Mouse (Mus musculus) MEL (cell line): ENCODE measurements around the gene Morc3. TPM values are rescaled to one million over a fixed set of nuclear protein-coding genes. Genes with fewer than 3 reads are reported as not detected.

Source experiments
- DNase-seq: peaks from one replicate; pipeline ENCODE4 v3.0.0; 2011; ENCODE audit warnings: low read depth, low spot score
- H3K27ac ChIP-seq: 2 replicates; pipeline ENCODE4 v1.5.1; 2012; ENCODE audit warnings: low read depth, mild to moderate bottlenecking, control low read depth, low read length, moderate library complexity; ENCODE audit not compliant: control insufficient read depth
- H3K27me3 ChIP-seq, 2 experiments: fragments of 150-350 bp in 1 of 2; sonication (generic) in 1 of 2; 2 replicates each; pipeline ENCODE4 v1.6.1; 2012; ENCODE audit warnings: low read length in 2 of 2, mild to moderate bottlenecking in 2 of 2, improper control_type of control experiment in 1 of 2, moderate library complexity in 1 of 2; ENCODE audit not compliant: insufficient read depth in 2 of 2, control insufficient read depth in 1 of 2
- H3K36me3 ChIP-seq, 2 experiments: 2 replicates each; pipeline ENCODE4 v1.6.1; 2012 to 2014; ENCODE audit warnings: low read length in 2 of 2, improper control_type of control experiment in 1 of 2, inconsistent platforms in 1 of 2, mild to moderate bottlenecking in 1 of 2; ENCODE audit not compliant: insufficient read depth in 2 of 2, control insufficient read depth in 1 of 2
- H3K4me1 ChIP-seq, 2 experiments: fragments of 150-350 bp in 1 of 2; sonication (generic) in 1 of 2; 2 replicates each; pipeline ENCODE4 v1.6.1; 2012; ENCODE audit warnings: low read length in 2 of 2, improper control_type of control experiment in 1 of 2, mild to moderate bottlenecking in 1 of 2; ENCODE audit not compliant: insufficient read depth in 2 of 2, control insufficient read depth in 1 of 2
- H3K4me3 ChIP-seq, 2 experiments: fragments of 150-350 bp in 1 of 2; sonication (generic) in 1 of 2; 2 replicates each; pipeline ENCODE4 v1.5.1; 2012; ENCODE audit warnings: low read depth in 2 of 2, low read length in 2 of 2, mild to moderate bottlenecking in 2 of 2, moderate library complexity in 2 of 2, control low read depth in 1 of 2, improper control_type of control experiment in 1 of 2; ENCODE audit not compliant: control insufficient read depth in 1 of 2, insufficient read depth in 1 of 2
- H3K79me2 ChIP-seq: 2 replicates; pipeline ENCODE4 v1.6.1; 2012; ENCODE audit warnings: mild to moderate bottlenecking, low read length, moderate library complexity; ENCODE audit not compliant: control insufficient read depth, poor library complexity, insufficient read depth
- H3K9ac ChIP-seq: 2 replicates; pipeline ENCODE4 v1.6.1; 2012; ENCODE audit warnings: low read depth, mild to moderate bottlenecking, control low read depth, low read length, moderate library complexity; ENCODE audit not compliant: control insufficient read depth, poor library complexity, severe bottlenecking
- H3K9me3 ChIP-seq: fragments of 150-350 bp; sonication (generic); replicated peaks from 2 replicates; pipeline ENCODE4 v1.6.1; 2012; ENCODE audit warnings: mild to moderate bottlenecking, low read length, improper control_type of control experiment, moderate library complexity; ENCODE audit not compliant: insufficient read depth
- BHLHE40 ChIP-seq: IDR thresholded peaks from 2 replicates; pipeline ENCODE4 v1.6.1; 2012; ENCODE audit warnings: low read depth, mild to moderate bottlenecking, inconsistent platforms, low read length, improper control_type of control experiment, borderline replicate concordance
- CHD1 ChIP-seq: IDR thresholded peaks from 2 replicates; pipeline ENCODE4 v1.6.1; 2012; ENCODE audit warnings: low read depth, mild to moderate bottlenecking, inconsistent platforms, low read length, improper control_type of control experiment
- CHD2 ChIP-seq: IDR thresholded peaks from 2 replicates; pipeline ENCODE4 v1.6.1; 2011; ENCODE audit warnings: low read length, improper control_type of control experiment
- CTCF ChIP-seq, 3 experiments: IDR thresholded peaks in 2 of 3; conservative IDR thresholded peaks in 1 of 3; 2 replicates each; pipeline ENCODE4 v1.5.1; 2011 to 2012; ENCODE audit warnings: low read length in 3 of 3, low read depth in 2 of 3, mild to moderate bottlenecking in 2 of 3, improper control_type of control experiment in 1 of 3, inconsistent platforms in 1 of 3, mixed read lengths in 1 of 3, moderate library complexity in 1 of 3; ENCODE audit not compliant: control insufficient read depth in 1 of 3, insufficient read depth in 1 of 3, poor library complexity in 1 of 3, severe bottlenecking in 1 of 3
- ELF1 ChIP-seq: IDR thresholded peaks from 2 replicates; pipeline ENCODE4 v1.6.1; 2014; ENCODE audit warnings: low read depth, mild to moderate bottlenecking, inconsistent platforms, low read length, improper control_type of control experiment, moderate library complexity
- ETS1 ChIP-seq: IDR thresholded peaks from 2 replicates; pipeline ENCODE4 v1.6.1; 2012; ENCODE audit warnings: low read depth, mild to moderate bottlenecking, inconsistent platforms, low read length, improper control_type of control experiment, moderate library complexity
- GABPA ChIP-seq: IDR thresholded peaks from 2 replicates; pipeline ENCODE4 v1.6.1; 2012; ENCODE audit warnings: low read depth, mild to moderate bottlenecking, inconsistent platforms, low read length, improper control_type of control experiment, moderate library complexity
- GATA1 ChIP-seq: IDR thresholded peaks from 2 replicates; pipeline ENCODE4 v1.6.1; 2011; ENCODE audit warnings: low read depth, low read length, improper control_type of control experiment
- HCFC1 ChIP-seq: IDR thresholded peaks from 2 replicates; pipeline ENCODE4 v1.6.1; 2012; ENCODE audit warnings: low read depth, mild to moderate bottlenecking, inconsistent platforms, low read length, improper control_type of control experiment, moderate library complexity
- MAFK ChIP-seq: IDR thresholded peaks from 2 replicates; pipeline ENCODE4 v1.6.1; 2011; ENCODE audit warnings: low read depth, mild to moderate bottlenecking, low read length, improper control_type of control experiment, borderline replicate concordance
- MAX ChIP-seq: IDR thresholded peaks from 2 replicates; pipeline ENCODE4 v1.6.1; 2011; ENCODE audit warnings: low read length, improper control_type of control experiment
- MAZ ChIP-seq: IDR thresholded peaks from 2 replicates; pipeline ENCODE4 v1.6.1; 2012; ENCODE audit warnings: low read depth, mild to moderate bottlenecking, inconsistent platforms, low read length, improper control_type of control experiment
- MEF2A ChIP-seq: IDR thresholded peaks from 2 replicates; pipeline ENCODE4 v1.6.1; 2014; ENCODE audit warnings: low read depth, mild to moderate bottlenecking, inconsistent platforms, low read length, improper control_type of control experiment; ENCODE audit not compliant: poor library complexity, insufficient replicate concordance, severe bottlenecking; ENCODE audit errors: extremely low read depth
- MXI1 ChIP-seq: IDR thresholded peaks from 2 replicates; pipeline ENCODE4 v1.6.1; 2011; ENCODE audit warnings: mild to moderate bottlenecking, low read depth, low read length, improper control_type of control experiment
- MYB ChIP-seq: IDR thresholded peaks from 2 replicates; pipeline ENCODE4 v1.6.1; 2011; ENCODE audit warnings: mild to moderate bottlenecking, low read depth, low read length, improper control_type of control experiment
- NELFE ChIP-seq: IDR thresholded peaks from 2 replicates; pipeline ENCODE4 v1.6.1; 2011; ENCODE audit warnings: low read depth, low read length, improper control_type of control experiment
- POLR2AphosphoS2 ChIP-seq: IDR thresholded peaks from 2 replicates; pipeline ENCODE4 v1.6.1; 2011; ENCODE audit warnings: low read length, improper control_type of control experiment
- POLR2AphosphoS5 ChIP-seq: IDR thresholded peaks from 2 replicates; pipeline ENCODE4 v1.6.1; 2012; ENCODE audit warnings: low read depth, borderline replicate concordance, mild to moderate bottlenecking, inconsistent platforms, low read length, moderate library complexity, mixed read lengths
- RAD21 ChIP-seq: IDR thresholded peaks from 2 replicates; pipeline ENCODE4 v1.6.1; 2011; ENCODE audit warnings: mild to moderate bottlenecking, low read depth, low read length, improper control_type of control experiment
- RCOR1 ChIP-seq: IDR thresholded peaks from 2 replicates; pipeline ENCODE4 v1.6.1; 2012; ENCODE audit warnings: low read depth, mild to moderate bottlenecking, inconsistent platforms, low read length, improper control_type of control experiment
- SIN3A ChIP-seq: IDR thresholded peaks from 2 replicates; pipeline ENCODE4 v1.6.1; 2012; ENCODE audit warnings: low read length, improper control_type of control experiment, inconsistent platforms
- SMC3 ChIP-seq: IDR thresholded peaks from 2 replicates; pipeline ENCODE4 v1.6.1; 2011; ENCODE audit warnings: low read depth, low read length, improper control_type of control experiment
- TAL1 ChIP-seq: IDR thresholded peaks from 2 replicates; pipeline ENCODE4 v1.6.1; 2012; ENCODE audit warnings: mild to moderate bottlenecking, inconsistent platforms, low read length, moderate library complexity, mixed read lengths
- TBP ChIP-seq: IDR thresholded peaks from 2 replicates; pipeline ENCODE4 v1.8.0; 2011; ENCODE audit warnings: low read depth, low read length, improper control_type of control experiment
- UBTF ChIP-seq: IDR thresholded peaks from 2 replicates; pipeline ENCODE4 v1.6.1; 2012; ENCODE audit warnings: low read depth, mild to moderate bottlenecking, inconsistent platforms, low read length, improper control_type of control experiment, moderate library complexity, borderline replicate concordance; ENCODE audit not compliant: insufficient read depth
- USF2 ChIP-seq, 2 experiments: IDR thresholded peaks; 2 replicates each; pipeline ENCODE4 v1.6.1; 2011 to 2012; ENCODE audit warnings: improper control_type of control experiment in 2 of 2, low read length in 2 of 2, borderline replicate concordance in 1 of 2, inconsistent platforms in 1 of 2, low read depth in 1 of 2, mild to moderate bottlenecking in 1 of 2; ENCODE audit not compliant: insufficient read depth in 1 of 2
- ZC3H11A ChIP-seq: IDR thresholded peaks from 2 replicates; pipeline ENCODE4 v1.6.1; 2012; ENCODE audit warnings: low read depth, mild to moderate bottlenecking, inconsistent platforms, low read length, improper control_type of control experiment
- ZKSCAN1 ChIP-seq: IDR thresholded peaks from 2 replicates; pipeline ENCODE4 v1.6.1; 2012; ENCODE audit warnings: low read depth, mild to moderate bottlenecking, inconsistent platforms, low read length, improper control_type of control experiment, moderate library complexity
- ZMIZ1 ChIP-seq: IDR thresholded peaks from 2 replicates; pipeline ENCODE4 v1.6.1; 2012; ENCODE audit warnings: low read depth, mild to moderate bottlenecking, inconsistent platforms, low read length, improper control_type of control experiment, moderate library complexity
- polyA plus RNA-seq, 2 experiments: library from polyadenylated mRNA; stranded (reverse) in 1 of 2; unstranded in 1 of 2; fragments of >175 nt in 1 of 2; fragments of >200 nt in 1 of 2; gene quantifications; 2 replicates each; pipeline versions ENCODE4 v1.2.1 to v1.2.4; 2012; ENCODE audit warnings: low replicate concordance in 2 of 2, low read depth in 1 of 2; ENCODE audit not compliant: insufficient read length in 2 of 2, insufficient read depth in 1 of 2, missing spikeins in 1 of 2
- total RNA-seq: library from RNA; depleted of rRNA; stranded (reverse); fragments of 300-350 nt; gene quantifications from 2 replicates; pipeline ENCODE4 v1.2.3, GENCODE M21; 2012

Morc3 gene
- total and polyA plus RNA-seq, 3 experiments, result 23.3 to 276 (median 39.1) TPM

DNA sequence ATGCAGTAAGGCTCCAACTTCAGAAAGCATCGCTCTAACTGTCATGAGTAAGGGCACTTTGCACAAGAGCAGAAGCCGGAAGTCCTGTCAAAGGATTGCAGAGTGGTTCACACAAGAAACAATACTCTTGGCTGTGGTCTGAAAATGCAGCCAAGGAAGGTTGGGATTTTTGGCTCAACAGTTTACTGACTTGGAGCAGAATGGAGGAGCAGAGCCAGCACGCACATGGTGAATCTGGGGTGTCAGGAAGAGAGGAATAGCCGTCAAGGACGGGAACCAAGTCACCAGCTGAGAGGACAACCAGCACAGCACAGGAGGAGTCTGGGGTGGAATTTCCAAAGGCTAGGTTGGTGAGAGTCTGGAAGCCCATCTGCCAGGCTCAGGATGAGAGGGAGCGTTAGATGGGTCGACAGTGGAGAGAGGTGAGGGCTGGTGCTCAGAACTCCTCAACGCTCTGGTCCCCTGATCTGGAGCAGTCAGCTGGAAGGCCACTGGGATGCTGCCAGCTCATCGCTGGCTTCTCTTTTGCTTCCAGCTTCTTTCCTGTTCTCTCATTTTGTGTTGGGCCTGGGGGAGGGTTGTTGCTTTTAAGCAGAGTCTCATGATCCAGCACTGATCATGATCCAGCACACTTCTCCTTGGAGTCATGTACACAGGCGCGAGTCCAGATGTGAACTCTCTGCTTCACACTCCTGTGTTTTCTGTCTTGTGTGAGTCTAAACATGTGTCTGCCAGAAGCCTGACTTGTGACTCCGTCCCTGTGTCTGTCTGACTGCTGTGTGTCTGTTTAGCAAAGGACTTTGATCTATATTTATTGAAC, 34.7 kb upstream of the Morc3 start:
- no peaks in the 10 kb centered on the region for H3K4me1 ChIP-seq
- H3K4me3 ChIP-seq, result no peak overlapping the region
- H3K79me2 ChIP-seq, result no peaks in the 10 kb centered on the region
- H3K36me3 ChIP-seq, result no peaks in the 10 kb centered on the region
- no peak overlapping the region for H3K9ac ChIP-seq
- H3K27ac ChIP-seq, result no peak overlapping the region
- DNase-seq, result no peak
- no peak for TF ChIP-seq BHLHE40
- no peak for TF ChIP-seq GATA1
- TF ChIP-seq NELFE, result no peak
- TF ChIP-seq MAZ, result no peak
- TF ChIP-seq CHD2, result no peak
- no peak for TF ChIP-seq MYB
- TF ChIP-seq RCOR1, result no peak
- TF ChIP-seq ZKSCAN1, result no peak
- TF ChIP-seq MEF2A, result no peak
- no peak for TF ChIP-seq SMC3
- no peak for TF ChIP-seq TBP
- no peak for TF ChIP-seq POLR2AphosphoS5
- no peak for TF ChIP-seq ETS1
- TF ChIP-seq ZC3H11A, result no peak
- no peak for TF ChIP-seq HCFC1
- no peak for TF ChIP-seq USF2 (IDR thresholded peaks at IDR 0.05; ENCODE audit: borderline replicate concordance in 1 of 2, insufficient read depth in 1 of 2, low read depth in 1 of 2, low read length in 2 of 2)
- no peak for TF ChIP-seq MAX
- no peak for TF ChIP-seq TAL1
- TF ChIP-seq CTCF (IDR thresholded peaks at IDR 0.05 in 2 of 3, conservative IDR thresholded peaks at IDR 0.05 in 1 of 3; ENCODE audit: control insufficient read depth in 1 of 3, insufficient read depth in 1 of 3, low read depth in 2 of 3, low read length in 3 of 3, poor library complexity in 1 of 3, severe bottlenecking in 1 of 3), result no peak
- no peaks in the 10 kb centered on the region for H3K27me3 ChIP-seq
- H3K9me3 ChIP-seq, result no peaks in the 10 kb centered on the region

DNA sequence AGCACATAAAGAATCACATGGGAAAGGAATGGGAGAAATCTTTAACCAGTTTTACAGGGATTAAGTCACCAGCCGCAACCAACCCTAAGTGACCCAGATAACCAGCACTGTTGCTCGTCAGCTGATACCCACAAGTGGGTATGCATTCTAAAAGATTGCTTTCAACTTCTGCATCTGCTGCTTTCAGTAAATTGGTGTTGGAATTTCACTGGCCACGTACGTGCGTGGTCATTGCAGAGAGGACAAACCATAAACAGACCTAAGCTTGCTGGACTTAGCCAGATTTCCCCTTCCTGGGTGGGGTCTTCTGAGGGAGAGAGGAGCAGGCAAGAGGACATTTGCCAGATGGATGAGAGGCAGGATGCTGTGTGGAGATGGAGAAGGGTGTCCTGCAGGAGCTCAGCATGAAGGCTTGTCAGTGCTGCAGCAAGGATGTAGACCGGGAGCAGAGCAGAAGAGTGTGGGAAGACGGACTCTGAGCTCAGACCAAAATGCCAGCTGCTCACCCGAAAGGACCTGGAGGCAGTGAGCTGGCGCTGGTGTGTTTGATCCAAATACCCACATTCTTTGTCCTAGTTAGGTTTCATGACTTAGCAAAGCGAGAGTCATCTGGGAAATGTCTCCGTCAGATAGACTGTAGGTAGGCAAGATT, 34.0 kb upstream of the Morc3 start:
- no peak overlapping the region for H3K4me3 ChIP-seq
- no peak for DNase-seq
- no peaks in the 10 kb centered on the region for H3K4me1 ChIP-seq
- H3K9me3 ChIP-seq, result no peaks in the 10 kb centered on the region
- no peaks in the 10 kb centered on the region for H3K27me3 ChIP-seq
- TF ChIP-seq ELF1 (no peak), USF2 (IDR thresholded peaks at IDR 0.05; ENCODE audit: borderline replicate concordance in 1 of 2, insufficient read depth in 1 of 2, low read depth in 1 of 2, low read length in 2 of 2) (no peak), HCFC1 (no peak), SIN3A (no peak), CHD1 (no peak), BHLHE40 (no peak), POLR2AphosphoS5 (no peak), ZMIZ1 (no peak), MXI1 (no peak), RAD21 (no peak), GABPA (no peak), POLR2AphosphoS2 (no peak), MAFK (no peak), UBTF (no peak)
- no peak overlapping the region for H3K9ac ChIP-seq
- no peaks in the 10 kb centered on the region for H3K36me3 ChIP-seq
- H3K79me2 ChIP-seq, result no peaks in the 10 kb centered on the region
- no peak overlapping the region for H3K27ac ChIP-seq
